Mouse (Mus musculus): ENCODE measurements around the gene 9330182L06Rik. TPM values are rescaled to one million over a fixed set of nuclear protein-coding genes. Genes with fewer than 3 reads are reported as not detected.

Gene 9330182L06Rik
- polyA plus RNA-seq, 2 experiments: 0.11 to 0.17 TPM

GRCm38 (mm10) chr5:9361982-9362661 lies 96.2 kb downstream of the 9330182L06Rik start:
- WGBS (ENCODE audit: insufficient replicate concordance): 40% methylated on average over 7 of the region's 7 CpGs
- Histone ChIP-seq H3K36me3 (replicated peaks; ENCODE audit: control insufficient read depth, insufficient read depth, low read depth) (no peaks in the 10 kb centered on the region), H3K4me2 (ENCODE audit: low read depth) (no peak overlapping the region), H3K9me3 (ENCODE audit: control insufficient read depth, low read length) (no peaks in the 10 kb centered on the region), H3K27me3 (ENCODE audit: control insufficient read depth, insufficient read depth, low read length) (no peaks in the 10 kb centered on the region), H3K27ac (no peak overlapping the region), H3K9ac (replicated peaks) (no peak overlapping the region), H3K4me3 (ENCODE audit: insufficient read depth in 1 of 2, low read depth in 2 of 2, low read length in 2 of 2) (no peak overlapping the region), H3K4me1 (replicated peaks; ENCODE audit: control insufficient read depth in 2 of 2, insufficient read depth in 2 of 2, low read length in 1 of 2) (no peaks in the 10 kb centered on the region)
- DNase-seq (ENCODE audit: low read depth in 3 of 3, low spot score in 3 of 3) (no peak), ATAC-seq (ENCODE audit: insufficient read depth) (no peak)
- no peak for TF ChIP-seq CTCF (IDR thresholded peaks at IDR 0.05; ENCODE audit: low read depth)
- no peak for TF ChIP-seq EP300 (IDR thresholded peaks at IDR 0.05; ENCODE audit: low read depth)

GRCm38 (mm10) chr5:9364937-9365336 lies 99.0 kb downstream of the 9330182L06Rik start:
- Histone ChIP-seq H3K36me3 (replicated peaks; ENCODE audit: control insufficient read depth, insufficient read depth, low read depth) (no peaks in the 10 kb centered on the region), H3K27ac (no peak overlapping the region), H3K4me3 (ENCODE audit: insufficient read depth in 1 of 2, low read depth in 2 of 2, low read length in 2 of 2) (no peak overlapping the region), H3K27me3 (ENCODE audit: control insufficient read depth, insufficient read depth, low read length) (no peaks in the 10 kb centered on the region), H3K9ac (replicated peaks) (no peak overlapping the region), H3K9me3 (ENCODE audit: control insufficient read depth, low read length) (no peaks in the 10 kb centered on the region), H3K4me2 (ENCODE audit: low read depth) (no peak overlapping the region), H3K4me1 (replicated peaks; ENCODE audit: control insufficient read depth in 2 of 2, insufficient read depth in 2 of 2, low read length in 1 of 2) (no peaks in the 10 kb centered on the region)
- ATAC-seq (ENCODE audit: insufficient read depth) (no peak), DNase-seq (ENCODE audit: low read depth in 3 of 3, low spot score in 3 of 3) (no peak)
- TF ChIP-seq EP300 (IDR thresholded peaks at IDR 0.05; ENCODE audit: low read depth): no peak
- no peak for TF ChIP-seq CTCF (IDR thresholded peaks at IDR 0.05; ENCODE audit: low read depth)
- WGBS (ENCODE audit: insufficient replicate concordance): 32% methylated on average over 1 of the region's 1 CpGs

GRCm38 (mm10) chr5:9367920-9368692 lies 102.2 kb downstream of the 9330182L06Rik start:
- WGBS (ENCODE audit: insufficient replicate concordance): 54% methylated on average over 11 of the region's 11 CpGs
- no peak for ATAC-seq (ENCODE audit: insufficient read depth)
- TF ChIP-seq EP300 (IDR thresholded peaks at IDR 0.05; ENCODE audit: low read depth): no peak
- no peak for TF ChIP-seq CTCF (IDR thresholded peaks at IDR 0.05; ENCODE audit: low read depth)
- Histone ChIP-seq H3K4me2 (ENCODE audit: low read depth) (no peak overlapping the region), H3K27me3 (ENCODE audit: control insufficient read depth, insufficient read depth, low read length) (no peaks in the 10 kb centered on the region), H3K4me1 (replicated peaks; ENCODE audit: control insufficient read depth in 2 of 2, insufficient read depth in 2 of 2, low read length in 1 of 2) (no peaks in the 10 kb centered on the region), H3K4me3 (ENCODE audit: insufficient read depth in 1 of 2, low read depth in 2 of 2, low read length in 2 of 2) (no peak overlapping the region), H3K9me3 (ENCODE audit: control insufficient read depth, low read length) (no peaks in the 10 kb centered on the region), H3K36me3 (replicated peaks; ENCODE audit: control insufficient read depth, insufficient read depth, low read depth) (no peaks in the 10 kb centered on the region), H3K9ac (replicated peaks) (no peak overlapping the region), H3K27ac (no peak overlapping the region)
- DNase-seq (ENCODE audit: low read depth in 3 of 3, low spot score in 3 of 3): no peak

GRCm38 (mm10) chr5:9371127-9371526 lies 105.2 kb downstream of the 9330182L06Rik start:
- H3K9ac ChIP-seq (replicated peaks): no peak overlapping the region
- no peak overlapping the region for H3K27ac ChIP-seq
- no peaks in the 10 kb centered on the region for H3K36me3 ChIP-seq (replicated peaks; ENCODE audit: control insufficient read depth, insufficient read depth, low read depth)
- no peaks in the 10 kb centered on the region for H3K27me3 ChIP-seq (ENCODE audit: control insufficient read depth, insufficient read depth, low read length)
- no peaks in the 10 kb centered on the region for H3K9me3 ChIP-seq (ENCODE audit: control insufficient read depth, low read length)
- H3K4me3 ChIP-seq (ENCODE audit: insufficient read depth in 1 of 2, low read depth in 2 of 2, low read length in 2 of 2): no peak overlapping the region
- H3K4me2 ChIP-seq (ENCODE audit: low read depth): no peak overlapping the region
- DNase-seq (ENCODE audit: low read depth in 3 of 3, low spot score in 3 of 3) (no peak), ATAC-seq (ENCODE audit: insufficient read depth) (no peak)
- no peak for TF ChIP-seq EP300 (IDR thresholded peaks at IDR 0.05; ENCODE audit: low read depth)
- no peak for TF ChIP-seq CTCF (IDR thresholded peaks at IDR 0.05; ENCODE audit: low read depth)
- no peaks in the 10 kb centered on the region for H3K4me1 ChIP-seq (replicated peaks; ENCODE audit: control insufficient read depth in 2 of 2, insufficient read depth in 2 of 2, low read length in 1 of 2)
- WGBS (ENCODE audit: insufficient replicate concordance): 55% methylated on average over 3 of the region's 3 CpGs

- DNase-seq (ENCODE audit: low read depth in 3 of 3, low spot score in 3 of 3): no peak
- 66% methylated on average over 4 of the region's 4 CpGs for WGBS (ENCODE audit: insufficient replicate concordance)
Observed at GRCm38 (mm10) chr5:9373341-9373740, 107.4 kb downstream of the 9330182L06Rik start.

More at GRCm38 (mm10) chr5:9373341-9373740, 107.4 kb downstream of the 9330182L06Rik start:
- Histone ChIP-seq H3K27me3 (ENCODE audit: control insufficient read depth, insufficient read depth, low read length) (no peaks in the 10 kb centered on the region), H3K4me3 (ENCODE audit: insufficient read depth in 1 of 2, low read depth in 2 of 2, low read length in 2 of 2) (no peak overlapping the region), H3K4me1 (replicated peaks; ENCODE audit: control insufficient read depth in 2 of 2, insufficient read depth in 2 of 2, low read length in 1 of 2) (no peaks in the 10 kb centered on the region), H3K36me3 (replicated peaks; ENCODE audit: control insufficient read depth, insufficient read depth, low read depth) (no peaks in the 10 kb centered on the region), H3K9me3 (ENCODE audit: control insufficient read depth, low read length) (no peaks in the 10 kb centered on the region), H3K27ac (no peak overlapping the region), H3K9ac (replicated peaks) (no peak overlapping the region), H3K4me2 (ENCODE audit: low read depth) (no peak overlapping the region)
- TF ChIP-seq EP300 (IDR thresholded peaks at IDR 0.05; ENCODE audit: low read depth) (no peak), CTCF (IDR thresholded peaks at IDR 0.05; ENCODE audit: low read depth) (no peak)
- ATAC-seq (ENCODE audit: insufficient read depth): no peak

Data from liver, embryonic 14.5 days (tissue).